Mouse (Mus musculus): ENCODE results near the gene Rnf182.
A peak's percentile ranks its signal among the peaks of the same experiment; 100 is the strongest.

Rnf182 gene

DNA sequence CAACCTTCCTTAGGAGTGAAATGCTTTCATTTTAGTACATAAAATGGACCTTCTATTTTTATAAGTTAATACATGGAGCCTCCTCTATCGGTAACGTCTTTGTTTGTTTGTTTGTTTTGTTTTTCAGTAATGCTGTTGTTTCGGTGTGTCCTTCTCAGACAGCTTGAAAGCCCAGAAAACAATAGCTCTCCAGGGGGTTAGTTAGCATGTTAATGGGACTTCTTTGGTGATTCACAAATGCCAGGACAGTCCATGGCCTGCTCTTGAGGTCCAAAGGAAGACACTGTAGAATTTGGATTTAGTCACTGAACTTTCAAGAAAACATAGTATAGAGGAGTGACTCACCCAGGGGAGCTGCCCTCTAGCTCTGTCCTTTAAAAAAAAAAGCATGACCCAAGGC, 843 bp upstream of the Rnf182 start:
- DNase-seq, result no peak

DNA sequence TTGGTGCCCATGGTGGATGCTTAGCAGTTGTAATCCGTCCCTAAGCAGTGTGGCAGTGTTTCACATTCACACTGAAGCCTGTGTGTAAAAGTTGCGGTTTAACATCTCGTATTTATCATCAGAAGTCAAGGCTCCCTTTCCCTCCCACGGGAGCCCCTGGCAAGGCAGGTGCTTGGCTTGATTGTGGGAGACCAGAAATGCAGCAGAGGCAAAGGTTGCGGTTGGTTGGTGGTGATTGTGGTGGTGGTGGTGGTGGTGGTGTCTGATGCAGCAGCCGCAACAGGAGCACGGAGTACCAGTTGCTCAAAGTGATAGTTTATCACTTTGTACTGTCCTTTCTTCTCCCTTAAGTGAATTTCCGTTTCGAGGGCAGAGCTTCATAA, 325 bp upstream of the Rnf182 start:
- DNase-seq, result no peak

DNA sequence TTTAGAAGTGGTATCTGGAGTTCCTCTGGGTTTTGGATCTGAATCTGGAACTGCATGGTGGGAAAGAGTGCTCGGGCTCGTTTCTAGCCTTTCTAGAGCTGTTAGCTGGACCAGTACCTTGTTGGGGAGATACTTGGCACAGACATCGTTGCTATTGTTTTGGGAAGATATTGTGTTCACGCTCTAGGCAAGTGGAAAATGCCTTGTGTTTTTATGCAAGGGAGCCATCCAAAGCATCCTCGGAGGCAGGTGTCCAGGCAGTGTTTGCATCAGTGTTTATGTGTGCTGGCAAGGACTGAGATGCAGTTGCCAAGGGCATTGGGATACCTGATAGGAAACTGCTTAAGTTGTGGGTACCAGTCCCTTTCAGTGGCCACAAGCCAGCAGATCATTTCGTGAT, 1.0 kb downstream of the Rnf182 start:
- no peak for DNase-seq

DNA sequence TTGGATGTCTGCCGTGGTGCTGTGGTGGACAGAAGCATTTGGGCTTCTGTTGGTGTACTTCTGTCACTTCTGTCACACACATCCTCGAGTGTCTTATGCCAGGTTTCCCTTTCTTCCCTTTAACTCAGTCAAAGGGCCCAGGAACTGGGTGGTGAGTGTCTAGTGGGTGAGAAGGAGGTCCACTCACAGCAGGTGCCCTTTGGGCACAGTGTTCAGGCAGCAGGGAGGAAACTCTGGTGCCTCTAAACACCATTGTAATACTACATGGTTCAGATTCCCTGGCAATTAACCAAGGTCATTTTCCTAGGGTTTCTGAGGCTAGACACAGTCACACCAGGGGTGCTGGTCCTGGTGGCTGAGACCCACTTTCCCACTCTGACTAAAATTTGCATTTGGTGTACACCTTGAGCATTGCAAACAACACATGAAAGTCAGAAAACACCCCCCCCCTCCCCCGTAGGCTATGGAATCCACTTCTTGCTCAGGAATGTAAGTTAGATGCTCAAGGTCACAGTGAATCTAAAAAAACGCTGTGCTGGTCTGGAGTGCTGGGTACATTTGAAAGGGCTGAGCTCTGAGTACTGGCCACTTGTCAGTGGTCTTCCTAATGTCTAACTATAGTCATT, 4.2 kb downstream of the Rnf182 start:
- no peak for DNase-seq

DNA sequence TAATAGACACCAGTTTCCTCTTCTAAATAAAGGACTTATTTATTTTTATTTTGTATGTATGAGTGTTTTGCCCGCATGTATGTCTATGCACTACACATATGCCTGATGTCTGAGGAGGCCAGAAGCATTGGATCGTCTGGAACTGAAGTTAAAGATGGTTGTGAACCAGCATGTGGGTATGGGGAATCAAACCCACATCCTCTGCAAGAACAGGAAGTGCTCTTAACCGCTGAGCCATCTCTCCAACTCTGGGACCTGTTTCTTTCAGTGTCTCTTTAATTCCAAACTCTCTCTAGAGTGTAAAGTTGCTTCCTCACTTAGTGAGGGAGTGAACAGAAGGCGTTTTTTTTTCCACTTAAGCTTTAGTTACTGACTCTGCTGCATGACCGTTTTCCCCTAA, 12.4 kb downstream of the Rnf182 start:
- DNase-seq, result no peak

DNA sequence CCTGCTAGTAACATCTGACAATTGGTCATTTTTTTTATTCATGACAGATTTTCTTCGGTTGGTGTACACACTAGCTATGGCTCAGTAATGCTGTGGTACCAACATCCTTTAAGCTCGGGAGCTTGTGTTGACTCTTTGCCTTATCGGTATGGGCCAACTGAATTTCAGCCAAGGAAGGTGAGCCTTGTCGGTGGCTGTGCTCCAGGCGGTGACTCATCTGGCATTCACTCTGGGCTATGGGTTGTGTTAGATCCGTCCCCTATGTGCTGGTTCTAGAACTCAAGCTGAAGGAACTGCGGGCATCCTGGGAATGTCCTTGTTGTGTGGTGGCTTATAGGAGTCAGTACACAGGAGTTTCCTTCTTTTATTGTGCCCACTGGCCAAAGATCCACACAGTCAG, 14.3 kb downstream of the Rnf182 start:
- DNase-seq, result peak; percentile 89

DNA sequence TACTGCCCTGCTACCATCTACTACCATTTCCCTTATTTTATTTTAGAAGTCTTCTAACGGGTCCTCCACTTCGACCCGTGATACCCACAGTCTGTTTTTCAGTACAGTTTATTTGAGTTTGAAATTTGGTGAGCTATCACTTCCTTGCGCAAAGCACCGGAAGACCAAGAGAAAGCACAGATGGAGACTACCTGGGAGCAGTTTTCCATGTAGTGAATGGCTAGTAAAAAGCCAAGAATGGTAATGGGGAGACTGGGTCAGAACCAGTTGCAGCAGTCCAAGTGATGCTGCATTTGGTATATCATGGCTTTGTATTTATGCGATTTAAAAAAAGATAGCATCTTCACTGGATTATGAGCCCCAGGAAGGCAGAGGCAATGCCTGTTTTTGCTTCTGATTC, 15.8 kb downstream of the Rnf182 start:
- peak; percentile 56 for DNase-seq

DNA sequence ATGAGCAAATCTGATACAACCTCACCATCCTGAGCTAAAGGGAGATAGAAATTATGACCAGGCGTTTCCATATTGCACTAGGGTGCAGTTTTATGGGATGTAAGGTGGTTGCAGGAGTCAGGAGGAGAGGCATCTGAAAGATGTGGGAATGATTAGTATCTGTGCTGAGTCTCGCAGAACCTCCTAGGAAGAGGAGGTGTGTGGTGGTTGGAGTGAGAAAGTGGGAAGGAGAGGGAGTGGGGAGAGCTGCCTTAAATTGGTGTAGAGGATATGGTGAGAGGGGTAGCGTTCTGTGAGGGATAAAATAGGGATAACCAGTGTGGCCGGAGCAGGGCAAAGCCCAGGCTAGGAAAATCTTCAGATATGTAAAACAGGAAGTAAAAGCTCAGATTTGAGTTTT, 17.5 kb downstream of the Rnf182 start:
- DNase-seq, result peak; percentile 56

DNA sequence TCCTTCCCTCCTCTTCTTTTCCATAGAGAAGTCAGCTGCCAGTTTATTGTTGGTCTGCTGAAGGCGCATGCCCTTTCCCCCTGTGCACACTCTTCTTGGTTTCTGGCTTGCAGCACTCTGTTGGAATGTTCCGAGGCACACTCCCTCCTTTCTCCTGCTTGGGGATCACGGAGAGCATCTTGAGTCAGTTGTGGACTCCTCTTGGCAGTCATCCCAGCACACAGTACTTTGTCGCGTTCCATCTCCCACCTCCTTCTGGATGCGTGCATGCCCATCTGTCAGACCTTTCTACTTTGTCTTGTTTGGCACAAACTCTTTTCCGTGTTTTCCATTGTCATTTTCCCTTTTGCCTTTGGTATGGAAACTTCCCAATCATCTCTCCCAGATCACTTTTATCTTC, 22.2 kb downstream of the Rnf182 start:
- peak; percentile 52 for DNase-seq

DNA sequence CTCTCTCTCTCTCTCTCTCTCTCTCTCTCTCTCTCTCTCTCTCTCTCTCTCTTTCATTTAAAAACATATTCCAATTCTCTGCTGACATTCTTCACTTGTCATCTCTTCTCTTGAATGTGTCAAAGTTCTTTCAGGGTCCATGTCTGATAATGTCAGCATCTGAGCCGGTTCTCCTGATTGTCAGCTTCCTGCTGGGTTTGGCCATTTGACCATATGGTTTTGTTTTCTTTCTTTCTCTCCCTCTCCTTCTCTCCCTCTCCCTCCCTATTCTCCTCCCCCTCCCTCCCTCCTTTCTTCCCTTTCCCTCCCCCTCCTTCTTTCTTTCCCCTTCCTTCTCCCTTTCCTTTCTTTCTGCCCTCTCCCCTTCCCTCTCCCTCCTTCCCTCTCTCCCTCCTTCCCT, 29.5 kb downstream of the Rnf182 start:
- DNase-seq, result no peak

DNA sequence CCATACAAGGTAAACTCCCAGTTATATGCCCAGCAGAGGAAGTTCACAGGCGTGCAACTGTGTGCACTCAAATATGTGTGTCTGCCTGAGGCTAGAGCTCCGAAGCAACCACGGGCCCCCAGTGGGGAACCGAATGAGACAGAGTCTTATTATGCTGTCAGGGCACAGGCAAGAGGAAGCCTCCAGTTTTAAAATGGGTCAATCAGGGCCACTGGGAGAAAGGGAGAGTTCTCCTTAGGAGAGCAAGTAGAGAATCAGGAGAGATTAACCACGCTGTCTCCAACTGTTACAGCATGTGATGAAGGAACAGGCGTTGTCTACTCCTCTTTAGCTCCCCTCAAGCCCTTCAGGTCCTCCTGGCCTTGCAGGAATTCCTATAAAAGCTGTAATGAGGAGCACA, 33.0 kb downstream of the Rnf182 start:
- peak; percentile 7 for DNase-seq

DNA sequence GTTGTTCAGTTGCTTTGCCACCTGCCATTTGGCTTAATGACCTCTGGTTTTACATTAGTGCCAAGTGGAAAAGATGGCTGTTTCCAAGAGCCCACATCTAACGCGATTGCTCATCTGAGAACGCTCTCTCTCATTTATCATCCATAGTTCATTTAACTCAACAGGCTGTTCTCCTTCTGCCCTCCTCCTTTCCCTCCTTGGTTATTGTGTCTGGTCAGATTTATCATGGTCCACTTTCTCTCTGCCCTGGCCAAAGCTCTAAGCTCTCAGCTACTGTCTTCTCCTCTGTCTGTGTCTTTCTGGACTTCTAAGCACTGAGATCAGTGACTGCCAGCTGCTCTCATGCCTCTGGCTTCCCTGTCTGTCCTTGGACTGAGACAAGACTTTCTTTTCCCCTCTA, 35.8 kb downstream of the Rnf182 start:
- peak; percentile 10 for DNase-seq

DNA sequence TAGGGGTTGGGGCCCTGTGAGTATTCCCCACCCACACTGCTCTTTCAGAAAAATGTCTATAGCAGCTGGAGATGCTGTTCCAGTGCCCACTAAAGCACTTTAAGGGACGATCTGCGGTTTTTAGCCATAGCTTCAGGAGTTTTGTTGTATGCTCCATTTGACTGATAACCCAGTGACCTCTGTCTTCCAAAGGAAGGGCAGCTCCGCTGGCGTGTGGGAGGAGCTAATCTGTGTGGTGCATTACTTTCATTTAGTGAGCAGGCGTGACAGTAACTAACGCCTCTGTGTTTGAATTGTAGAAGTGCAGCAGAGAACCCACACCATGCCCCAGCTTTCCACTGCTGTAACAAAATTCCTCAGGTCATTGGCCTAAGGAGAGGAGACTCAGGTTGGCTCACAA, 38.6 kb downstream of the Rnf182 start:
- peak; percentile 80 for DNase-seq

DNA sequence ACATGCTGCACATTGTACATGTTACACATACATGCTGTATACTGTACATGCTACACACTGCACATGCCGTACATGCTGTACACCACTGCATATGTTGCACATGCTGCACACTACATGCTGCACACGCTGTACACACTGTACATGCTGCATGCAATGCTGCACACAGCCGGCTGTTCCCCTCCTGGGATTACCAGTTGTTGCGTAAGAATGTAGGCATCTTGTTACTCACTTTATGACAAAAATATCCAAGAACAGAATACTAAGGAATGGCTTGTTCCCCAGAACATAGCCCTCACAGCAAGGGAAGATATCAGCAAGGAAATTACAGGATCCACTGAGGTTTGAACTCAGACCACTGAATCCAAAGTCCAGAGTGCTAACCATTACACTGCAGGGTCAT, 47.7 kb downstream of the Rnf182 start:
- DNase-seq, result no peak

DNA sequence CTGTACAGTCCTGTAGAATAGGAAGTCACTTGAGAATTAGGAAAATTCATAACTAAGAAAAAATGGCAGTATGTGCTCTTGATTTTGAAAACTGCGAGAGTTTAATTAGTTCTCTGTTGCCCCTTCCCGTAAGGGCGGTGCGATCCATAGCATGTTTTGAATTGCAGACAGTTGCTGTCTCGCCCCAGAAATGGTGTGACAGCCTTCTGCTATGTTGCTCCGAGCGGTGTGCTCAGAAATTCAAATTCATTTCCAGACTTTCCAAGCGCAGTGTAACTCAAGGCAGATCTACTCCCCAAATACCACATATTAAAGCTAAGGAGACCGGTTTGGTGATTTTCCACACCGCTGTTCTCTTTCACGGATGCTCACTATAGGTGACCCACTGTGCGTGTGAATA, 50.6 kb downstream of the Rnf182 start:
- DNase-seq, result no peak

DNA sequence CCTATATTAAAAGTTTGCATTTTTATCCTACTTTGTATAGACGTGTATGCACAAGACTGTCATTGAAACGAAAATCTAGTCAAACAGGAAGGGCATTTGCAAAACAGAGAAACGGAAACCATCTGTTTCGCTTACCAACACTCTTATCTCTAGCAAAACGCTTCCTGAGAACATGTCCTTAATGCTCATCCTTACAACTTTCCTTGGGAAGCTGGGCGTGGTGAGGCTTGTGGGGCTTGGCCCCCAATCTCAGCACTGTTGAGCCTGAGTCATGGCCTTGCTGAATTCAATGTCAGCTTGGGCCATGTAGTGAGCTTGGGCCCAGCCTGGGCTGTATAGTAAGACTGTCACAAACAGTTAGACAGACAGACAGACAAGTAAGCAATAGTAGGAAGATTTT, 51.4 kb downstream of the Rnf182 start:
- no peak for DNase-seq

DNA sequence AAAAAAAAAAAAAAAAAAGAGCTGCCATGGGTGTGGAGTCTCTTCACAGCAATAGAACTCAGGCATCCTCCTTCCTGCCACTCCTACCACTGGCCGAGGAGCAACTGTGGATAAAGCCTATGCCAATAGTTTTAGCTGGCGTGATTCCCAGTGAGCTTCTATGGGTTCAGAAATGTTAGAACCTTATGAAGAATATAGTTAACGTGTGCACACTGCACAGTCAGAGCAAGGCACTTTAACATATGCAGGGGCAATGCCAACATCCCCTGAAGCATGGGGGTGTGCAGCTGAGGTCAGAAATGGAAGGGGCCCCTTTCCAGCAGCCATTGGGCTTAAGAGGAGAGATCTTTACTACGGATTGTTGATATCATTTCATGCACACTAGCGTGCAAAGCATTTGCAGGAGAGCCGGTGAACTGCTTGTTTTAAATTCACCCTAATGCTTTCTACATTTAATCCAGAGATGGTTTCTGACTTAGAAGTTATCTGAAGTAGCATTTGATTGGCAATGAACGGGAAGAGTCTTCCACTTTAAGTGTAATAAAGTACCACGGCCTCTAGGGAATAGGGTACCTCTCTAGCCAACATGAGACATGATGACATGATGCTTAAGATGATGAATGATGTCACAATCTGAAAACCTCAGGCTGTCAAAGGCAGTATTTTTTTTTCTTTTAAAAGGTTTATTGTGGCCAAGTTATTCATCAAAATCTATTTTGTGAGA, 61.8 kb downstream of the Rnf182 start:
- DNase-seq, result peak; percentile 46

DNA sequence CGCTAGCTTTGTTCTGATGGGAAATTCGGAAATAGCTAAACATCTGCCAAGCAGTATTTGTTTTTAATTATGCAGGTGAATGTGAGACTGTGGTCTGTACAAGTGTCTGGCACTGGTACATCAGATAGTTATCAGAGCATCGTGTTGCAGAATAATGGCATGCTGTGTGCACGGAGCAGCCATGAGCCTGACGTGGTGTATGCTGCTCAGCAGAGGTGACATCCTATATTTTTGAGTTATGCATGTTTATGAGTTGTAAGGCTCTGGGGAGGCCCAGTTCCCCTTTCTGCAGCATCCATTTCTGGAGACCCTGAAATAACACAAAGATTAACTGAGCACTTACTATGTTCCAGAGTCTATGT, 62.4 kb downstream of the Rnf182 start:
- DNase-seq, result peak; percentile 30

DNA sequence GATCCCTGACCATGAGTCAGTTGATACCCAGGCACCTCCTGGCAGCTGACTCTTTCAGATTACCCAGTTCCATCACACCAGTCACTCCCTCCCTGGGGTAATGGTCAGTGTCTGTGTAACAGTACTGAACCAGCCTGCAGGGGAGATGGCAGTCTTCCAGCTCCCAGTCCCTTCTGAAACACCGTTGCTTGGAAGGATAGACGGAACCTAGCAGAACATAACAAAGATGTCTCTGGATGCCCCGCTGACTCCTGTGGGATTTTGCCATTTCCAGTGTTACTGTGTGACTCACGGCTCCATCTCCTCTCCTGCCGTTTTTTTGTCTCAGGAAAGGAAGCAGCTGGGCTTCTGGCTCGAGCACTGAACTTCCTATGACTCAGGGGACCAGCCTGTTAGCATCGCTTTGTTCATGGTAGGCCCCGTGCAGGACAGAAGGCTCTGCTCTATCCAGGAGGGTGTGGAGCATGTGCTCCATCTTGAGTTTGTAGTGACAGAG, 69.0 kb downstream of the Rnf182 start:
- DNase-seq, result peak; percentile 98

DNA sequence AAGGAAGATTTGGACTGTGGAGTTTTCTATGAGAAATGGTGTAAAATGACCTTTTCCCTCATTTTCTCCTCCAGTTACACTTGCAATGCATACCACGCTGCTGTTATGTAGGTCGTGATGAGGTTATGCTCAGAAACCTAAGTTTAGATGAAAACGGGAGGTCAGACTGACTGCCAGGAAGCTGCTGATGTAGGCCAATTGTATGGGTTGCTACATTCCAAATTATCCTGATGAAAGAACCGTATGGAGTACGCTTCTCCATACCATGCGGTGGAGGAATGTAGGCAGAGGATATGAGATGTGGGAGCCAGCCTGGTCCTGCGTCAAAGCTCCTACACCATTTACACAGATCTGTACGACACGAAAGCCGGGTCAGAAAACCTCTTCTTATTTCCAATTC, 72.6 kb downstream of the Rnf182 start:
- peak; percentile 56 for DNase-seq

DNA sequence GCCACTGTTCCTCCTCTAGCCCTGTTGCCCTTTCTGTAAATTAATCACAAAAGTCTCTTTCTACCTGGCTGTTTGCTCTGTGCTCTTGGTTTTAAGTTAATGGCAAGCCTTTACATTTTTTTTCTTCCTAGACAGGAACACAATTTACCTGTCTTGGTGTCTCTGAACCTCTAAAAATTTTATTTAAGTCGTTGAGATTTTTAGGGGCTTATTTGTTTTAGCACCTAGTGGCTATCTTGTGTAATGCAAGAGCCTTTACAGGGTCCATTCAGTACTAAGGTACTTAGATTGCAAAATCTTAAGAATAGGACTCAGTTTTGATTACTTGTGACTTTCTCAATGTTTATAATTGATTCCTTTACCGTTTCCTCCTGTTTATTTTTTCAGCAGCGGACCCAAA, 76.2 kb downstream of the Rnf182 start:
- DNase-seq, result no peak

DNA sequence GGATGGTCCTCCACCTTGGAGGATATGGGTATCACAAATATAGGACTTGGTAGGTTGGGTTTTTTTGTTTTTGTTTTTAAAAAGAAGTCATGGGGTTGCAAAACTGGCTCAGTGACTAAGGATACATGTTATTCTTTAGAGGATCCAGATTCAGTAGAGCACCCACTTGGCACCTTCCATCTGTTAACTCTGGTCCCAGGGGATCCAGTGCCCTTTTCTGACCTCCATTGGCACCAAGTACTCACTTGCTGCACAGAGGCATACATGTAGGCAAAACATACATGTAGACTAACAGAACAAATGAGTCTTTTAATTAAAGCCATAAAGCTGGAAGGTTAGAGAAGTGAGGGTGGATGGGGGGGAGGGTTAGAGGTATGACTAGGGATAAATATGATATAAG, 80.0 kb downstream of the Rnf182 start:
- peak; percentile 63 for DNase-seq

DNA sequence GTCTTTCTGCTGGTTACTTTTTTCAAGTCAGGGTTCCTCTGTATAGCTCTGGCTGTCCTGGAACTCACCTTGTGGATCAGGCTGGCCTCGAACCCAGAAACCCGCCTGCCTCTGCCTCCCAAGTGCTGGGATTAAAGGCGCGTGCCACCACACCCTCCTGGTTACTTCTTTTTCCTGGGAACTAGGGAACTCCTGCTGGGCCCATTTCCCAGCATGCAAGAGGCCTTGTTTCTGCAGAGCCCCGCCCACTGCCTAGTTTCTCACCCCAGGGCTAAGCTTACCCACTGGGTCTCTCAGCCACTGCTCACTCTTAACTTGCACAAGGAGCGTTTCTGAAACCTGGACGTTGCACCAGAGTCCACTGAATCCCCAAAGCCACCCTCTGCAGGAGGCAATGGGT, 80.5 kb downstream of the Rnf182 start:
- DNase-seq, result peak; percentile 60

DNA sequence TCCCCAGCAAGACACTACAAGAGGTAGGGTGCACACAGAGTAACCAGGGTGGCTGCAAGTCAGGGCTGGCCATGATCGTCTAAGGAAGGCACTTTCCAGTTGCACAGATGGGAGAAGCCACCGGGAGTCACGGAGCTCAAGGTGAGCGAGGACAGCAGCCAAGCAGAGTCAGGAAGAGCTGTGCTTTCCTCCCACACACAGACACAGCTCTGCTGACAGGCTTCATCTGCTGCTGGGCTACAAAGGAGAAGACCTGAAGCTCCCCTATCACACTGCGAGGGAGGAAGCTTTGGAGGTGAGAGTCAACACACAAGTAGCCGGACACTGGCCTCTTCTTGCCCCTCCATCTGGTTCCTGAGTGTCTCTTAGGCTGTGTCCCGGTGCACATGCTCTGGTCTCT, 83.0 kb downstream of the Rnf182 start:
- peak; percentile 62 for DNase-seq

DNA sequence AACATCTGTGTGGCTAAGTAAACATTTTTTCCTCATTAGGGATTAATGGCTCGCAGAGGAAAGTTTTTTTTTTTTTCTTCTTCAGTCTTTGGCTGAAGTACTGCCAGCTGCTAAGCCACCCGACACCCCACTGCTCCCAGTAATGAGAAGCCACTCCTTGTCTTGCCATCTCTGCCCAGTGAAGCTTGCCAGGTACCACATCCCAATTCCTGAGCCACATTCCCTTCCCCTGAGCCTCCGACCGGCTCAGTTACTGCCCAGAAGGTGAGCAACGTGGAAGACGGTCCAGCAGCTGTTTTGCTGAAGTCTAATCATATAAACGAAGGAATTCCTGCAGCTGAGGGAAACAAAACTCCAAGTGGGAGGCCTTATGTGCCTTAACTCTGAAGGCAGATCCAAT, 88.0 kb downstream of the Rnf182 start:
- DNase-seq, result peak; percentile 62
